Mouse (Mus musculus) forebrain, embryonic 12.5 days (tissue): ENCODE measurements around the gene Slc7a6os. TPM values are rescaled to one million over a fixed set of nuclear protein-coding genes. Genes with fewer than 3 reads are reported as not detected.

ENCODE experiments used
- ATAC-seq: fragments of 200-750 bp; cut with Nextera tagmentation; 2 replicates; pipeline ENCODE4 v1.8.0; 2017; ENCODE audit warnings: moderate TSS enrichment; ENCODE audit not compliant: low FRiP score
- H3K27ac ChIP-seq: fragments of 300-500 bp; sonication (generic); 2 replicates; pipeline ENCODE4 v1.5.1; 2016; ENCODE audit warnings: mild to moderate bottlenecking
- H3K27me3 ChIP-seq: fragments of 300-500 bp; sonication (generic); 2 replicates; pipeline ENCODE4 v1.6.1; 2016; ENCODE audit warnings: mild to moderate bottlenecking
- H3K36me3 ChIP-seq: fragments of 300-500 bp; sonication (generic); replicated peaks from 2 replicates; pipeline ENCODE4 v1.6.1; 2016; ENCODE audit warnings: mild to moderate bottlenecking
- H3K4me1 ChIP-seq: fragments of 300-500 bp; sonication (generic); 2 replicates; pipeline ENCODE4 v1.6.1; 2016
- H3K4me2 ChIP-seq: fragments of 300-500 bp; sonication (generic); 2 replicates; pipeline ENCODE4 v1.6.1; 2016; ENCODE audit warnings: mild to moderate bottlenecking, moderate library complexity
- H3K4me3 ChIP-seq: fragments of 300-500 bp; sonication (generic); replicated peaks from 2 replicates; pipeline ENCODE4 v1.5.1; 2016; ENCODE audit warnings: mild to moderate bottlenecking
- H3K9ac ChIP-seq: fragments of 300-500 bp; sonication (generic); 2 replicates; pipeline ENCODE4 v1.6.1; 2016; ENCODE audit warnings: mild to moderate bottlenecking
- H3K9me3 ChIP-seq: fragments of 300-500 bp; sonication (generic); 2 replicates; pipeline ENCODE4 v1.6.1; 2016
- WGBS: fragments of 180-500 bp; shearing (Covaris S2); methylation state at CpG from one replicate; pipeline ENCODE4 v1.1.7; 2016; 5-methylcytosine and 5-hydroxymethylcytosine counted together
- polyA plus RNA-seq: library from polyadenylated mRNA; unstranded; fragments of >200 nt; fragmentation: Nextera tagmentation; extraction: Ambion mirVana; gene quantifications from 2 replicates; pipeline ENCODE4 v1.2.1, GENCODE M21; 2016

The Slc7a6os gene
- polyA plus RNA-seq: 33.3 and 37.0 TPM in 2 replicates

GRCm38 (mm10) chr8:106210821-106211345, at the start of gene Slc7a6os, which contains the start of gene Prmt7:
Slc7a6os (minus strand) TSS chr8:106210935.
Prmt7 (plus strand) TSS chr8:106210936.
- H3K4me3 ChIP-seq: peak within 1 kb of the TSS; percentile 86
- 0% methylated on average over 52 of the region's 52 CpGs for WGBS
- no peaks in the 10 kb centered on the region for H3K9me3 ChIP-seq
- H3K4me1 ChIP-seq: peaks cover 15% of the 10 kb centered on the region
- H3K36me3 ChIP-seq: peaks cover 48% of the 10 kb centered on the region
- no peaks in the 10 kb centered on the region for H3K27me3 ChIP-seq
- peak; percentile 99 for ATAC-seq
- H3K27ac ChIP-seq: peak within 1 kb of the TSS; percentile 94
- peak within 1 kb of the TSS; percentile 93 for H3K9ac ChIP-seq
- H3K4me2 ChIP-seq: peak within 1 kb of the TSS; percentile 79

- no peaks in the 10 kb centered on the region for H3K9me3 ChIP-seq
- ATAC-seq: no peak
- no peak overlapping the region for H3K4me3 ChIP-seq
- H3K27me3 ChIP-seq: no peaks in the 10 kb centered on the region
- H3K27ac ChIP-seq: no peak overlapping the region
- peaks cover 7% of the 10 kb centered on the region for H3K4me1 ChIP-seq
- 91% methylated on average over 10 of the region's 10 CpGs for WGBS
- H3K4me2 ChIP-seq: no peak overlapping the region
- H3K36me3 ChIP-seq: peaks cover 53% of the 10 kb centered on the region
- no peak overlapping the region for H3K9ac ChIP-seq
These were observed 49.0 kb upstream of the Slc7a6os start for GRCm38 (mm10) chr8:106259579-106260255.

DNA sequence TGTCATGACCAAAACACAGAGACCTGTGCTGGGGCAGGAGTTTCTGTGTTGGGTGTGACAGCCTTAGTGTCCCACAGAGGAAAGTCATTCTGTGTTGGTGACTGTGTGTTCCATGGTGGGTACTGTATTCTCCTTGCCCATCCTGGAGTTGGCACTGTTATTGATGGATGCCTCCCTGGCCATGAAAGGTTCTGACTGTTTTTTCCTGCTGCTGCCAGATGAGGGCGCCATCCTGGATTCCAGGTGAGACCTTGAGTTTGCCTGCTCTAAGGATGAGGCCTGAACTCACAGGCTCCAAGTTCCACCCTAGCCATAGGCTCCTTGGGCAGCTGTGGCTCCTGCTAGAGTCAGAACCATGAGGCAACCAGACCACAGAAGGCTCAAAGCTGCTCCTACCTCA, 47.4 kb upstream of the Slc7a6os start:
- Histone ChIP-seq H3K4me2 (no peak overlapping the region), H3K9ac (no peak overlapping the region), H3K4me3 (no peak overlapping the region), H3K4me1 (no peaks in the 10 kb centered on the region), H3K27ac (no peak overlapping the region), H3K27me3 (no peaks in the 10 kb centered on the region), H3K9me3 (no peaks in the 10 kb centered on the region), H3K36me3 (peaks cover 62% of the 10 kb centered on the region)
- 11% methylated on average over 1 of the region's 1 CpGs for WGBS
- no peak for ATAC-seq

DNA sequence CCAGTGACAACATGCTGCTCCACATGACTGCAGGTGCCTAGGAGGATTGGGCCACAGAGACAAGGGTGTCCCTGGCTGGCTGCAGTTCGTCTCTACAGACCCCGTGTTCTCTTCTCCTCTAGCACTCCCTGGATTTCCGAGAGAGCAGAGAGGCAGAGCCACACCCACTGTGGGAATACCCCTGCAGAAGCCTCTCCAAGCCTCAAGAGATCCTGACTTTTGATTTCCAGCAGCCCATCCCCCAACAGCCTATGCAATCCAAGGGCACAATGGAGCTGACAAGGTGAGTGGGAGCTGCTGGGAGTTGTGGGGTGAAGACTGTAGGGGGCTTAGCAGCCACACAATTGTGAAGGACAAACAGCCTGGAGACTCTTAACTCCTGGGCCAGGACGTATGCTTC, 39.5 kb upstream of the Slc7a6os start:
- Histone ChIP-seq H3K9me3 (no peaks in the 10 kb centered on the region), H3K4me1 (0 out of 2 replicates have a peak, but pooled peaks cover 4% of the 10 kb centered on the region), H3K27ac (no peak overlapping the region), H3K9ac (no peak overlapping the region), H3K4me2 (no peak overlapping the region), H3K27me3 (no peaks in the 10 kb centered on the region), H3K36me3 (peaks cover 90% of the 10 kb centered on the region), H3K4me3 (no peak overlapping the region)
- 74% methylated on average over 4 of the region's 4 CpGs for WGBS
- no peak for ATAC-seq

- Histone ChIP-seq H3K4me1 (no peaks in the 10 kb centered on the region), H3K36me3 (peaks cover 70% of the 10 kb centered on the region), H3K4me2 (no peak overlapping the region), H3K9ac (no peak overlapping the region), H3K9me3 (no peaks in the 10 kb centered on the region), H3K27me3 (no peaks in the 10 kb centered on the region), H3K27ac (no peak overlapping the region), H3K4me3 (no peak overlapping the region)
- no peak for ATAC-seq
- 90% methylated on average over 5 of the region's 5 CpGs for WGBS
These were observed 26.4 kb upstream of the Slc7a6os start for GRCm38 (mm10) chr8:106237106-106237505.

DNA sequence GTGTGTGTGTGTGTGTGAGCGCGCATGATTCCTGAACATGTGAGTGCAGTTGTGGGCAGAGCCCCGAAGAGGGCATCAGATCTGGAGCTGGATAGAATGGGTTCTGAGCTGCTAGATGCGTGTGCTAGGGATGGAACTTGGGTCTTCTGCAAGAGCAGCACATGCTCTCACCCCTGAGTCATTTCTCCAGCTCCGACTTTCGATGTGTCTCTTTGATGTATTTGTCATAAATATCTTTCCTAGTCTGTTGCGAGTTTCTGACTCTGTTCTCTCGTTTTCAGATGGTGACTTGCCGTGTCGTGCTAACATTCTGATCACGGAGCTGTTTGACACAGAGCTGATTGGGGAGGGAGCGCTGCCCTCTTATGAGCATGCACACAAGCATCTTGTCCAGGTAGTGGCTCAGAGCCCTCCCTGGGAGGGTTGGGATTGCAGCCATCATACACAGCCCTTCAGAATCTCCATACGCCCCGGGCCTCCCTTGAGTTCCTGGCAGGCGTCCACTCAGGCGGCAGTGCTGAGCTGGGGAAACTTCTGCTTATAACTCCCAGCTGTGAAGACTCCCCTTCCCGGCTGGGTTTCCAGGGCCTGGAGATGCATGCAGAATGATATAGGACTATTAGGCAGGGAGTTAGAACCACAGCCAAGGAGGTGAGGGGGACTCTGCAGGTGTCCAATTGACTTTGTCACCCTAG, 24.0 kb upstream of the Slc7a6os start:
- H3K27me3 ChIP-seq: no peaks in the 10 kb centered on the region
- H3K4me2 ChIP-seq: no peak overlapping the region
- no peak overlapping the region for H3K4me3 ChIP-seq
- H3K9me3 ChIP-seq: no peaks in the 10 kb centered on the region
- H3K36me3 ChIP-seq: peaks cover 64% of the 10 kb centered on the region
- no peak for ATAC-seq
- no peak overlapping the region for H3K27ac ChIP-seq
- WGBS: 94% methylated on average over 17 of the region's 17 CpGs
- no peak overlapping the region for H3K9ac ChIP-seq
- no peaks in the 10 kb centered on the region for H3K4me1 ChIP-seq

GRCm38 (mm10) chr8:106232751-106233150, 22.0 kb upstream of the Slc7a6os start:
- Histone ChIP-seq H3K9me3 (no peaks in the 10 kb centered on the region), H3K9ac (no peak overlapping the region), H3K27me3 (no peaks in the 10 kb centered on the region), H3K36me3 (peaks cover 66% of the 10 kb centered on the region), H3K4me2 (no peak overlapping the region), H3K4me3 (no peak overlapping the region), H3K27ac (no peak overlapping the region), H3K4me1 (no peaks in the 10 kb centered on the region)
- no peak for ATAC-seq
- WGBS: 84% methylated on average over 3 of the region's 3 CpGs

DNA sequence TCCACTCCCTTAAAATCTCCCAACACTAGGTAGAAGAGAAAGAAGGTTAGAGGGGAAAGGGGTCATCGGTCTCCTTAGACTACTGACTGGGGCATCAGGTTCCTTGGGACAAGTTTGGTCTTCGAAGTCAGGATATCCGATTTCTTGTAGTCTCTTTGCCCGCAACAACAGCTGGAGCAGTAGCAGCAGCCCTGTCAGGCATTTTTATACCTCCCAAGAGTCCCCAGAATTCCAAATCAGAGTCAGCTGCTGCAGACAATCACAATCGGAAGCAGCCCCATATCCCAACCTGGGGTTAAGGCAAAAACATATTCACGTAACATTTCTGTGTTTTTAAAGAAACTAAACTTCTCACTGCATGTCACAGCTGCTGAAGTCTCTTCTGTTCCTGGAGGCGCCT, 20.8 kb upstream of the Slc7a6os start:
- WGBS: 92% methylated on average over 7 of the region's 7 CpGs

GRCm38 (mm10) chr8:106226589-106226988, 15.9 kb upstream of the Slc7a6os start:
- H3K27ac ChIP-seq: no peak overlapping the region
- WGBS: 47% methylated on average over 9 of the region's 9 CpGs
- H3K4me1 ChIP-seq: no peaks in the 10 kb centered on the region
- H3K4me2 ChIP-seq: no peak overlapping the region
- no peaks in the 10 kb centered on the region for H3K27me3 ChIP-seq
- no peak overlapping the region for H3K9ac ChIP-seq
- peaks cover 65% of the 10 kb centered on the region for H3K36me3 ChIP-seq
- no peak overlapping the region for H3K4me3 ChIP-seq
- H3K9me3 ChIP-seq: no peaks in the 10 kb centered on the region
- no peak for ATAC-seq

More for the DNA sequence above, 20.8 kb upstream of the Slc7a6os start:
- no peak overlapping the region for H3K27ac ChIP-seq
- peaks cover 62% of the 10 kb centered on the region for H3K36me3 ChIP-seq
- ATAC-seq: no peak
- H3K9me3 ChIP-seq: no peaks in the 10 kb centered on the region
- no peak overlapping the region for H3K9ac ChIP-seq
- no peak overlapping the region for H3K4me3 ChIP-seq
- H3K4me2 ChIP-seq: no peak overlapping the region
- no peaks in the 10 kb centered on the region for H3K27me3 ChIP-seq
- H3K4me1 ChIP-seq: no peaks in the 10 kb centered on the region

DNA sequence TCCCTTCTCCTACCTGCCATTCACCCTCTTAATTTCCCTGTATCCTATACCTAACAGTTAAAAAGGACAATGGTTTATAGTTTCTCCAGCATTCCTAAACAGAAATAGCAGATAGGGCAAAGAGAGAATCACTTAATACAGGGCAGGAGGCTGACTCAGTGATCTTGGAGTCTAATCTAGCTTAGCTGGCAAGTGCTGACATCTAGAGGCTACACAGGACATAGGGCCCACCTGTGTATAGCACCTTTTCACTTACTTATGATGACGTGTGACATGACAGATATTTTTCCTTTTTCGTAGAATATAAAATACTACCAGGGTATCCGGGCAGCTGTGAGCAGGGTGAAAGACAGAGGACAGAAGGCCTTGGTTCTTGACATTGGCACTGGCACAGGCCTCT, 8.9 kb upstream of the Slc7a6os start:
- 89% methylated on average over 3 of the region's 3 CpGs for WGBS
- Histone ChIP-seq H3K9ac (no peak overlapping the region), H3K9me3 (no peaks in the 10 kb centered on the region), H3K4me2 (no peak overlapping the region), H3K36me3 (peaks cover 76% of the 10 kb centered on the region), H3K27ac (no peak overlapping the region), H3K27me3 (no peaks in the 10 kb centered on the region), H3K4me1 (no peaks in the 10 kb centered on the region), H3K4me3 (no peak overlapping the region)
- no peak for ATAC-seq

GRCm38 (mm10) chr8:106213959-106214358, 3.2 kb upstream of the Slc7a6os start:
- Histone ChIP-seq H3K27ac (no peak overlapping the region), H3K4me1 (peaks cover 15% of the 10 kb centered on the region), H3K4me3 (no peak overlapping the region), H3K9me3 (no peaks in the 10 kb centered on the region), H3K27me3 (no peaks in the 10 kb centered on the region), H3K4me2 (no peak overlapping the region), H3K36me3 (peaks cover 56% of the 10 kb centered on the region), H3K9ac (no peak overlapping the region)
- 94% methylated on average over 3 of the region's 3 CpGs for WGBS
- no peak for ATAC-seq

DNA sequence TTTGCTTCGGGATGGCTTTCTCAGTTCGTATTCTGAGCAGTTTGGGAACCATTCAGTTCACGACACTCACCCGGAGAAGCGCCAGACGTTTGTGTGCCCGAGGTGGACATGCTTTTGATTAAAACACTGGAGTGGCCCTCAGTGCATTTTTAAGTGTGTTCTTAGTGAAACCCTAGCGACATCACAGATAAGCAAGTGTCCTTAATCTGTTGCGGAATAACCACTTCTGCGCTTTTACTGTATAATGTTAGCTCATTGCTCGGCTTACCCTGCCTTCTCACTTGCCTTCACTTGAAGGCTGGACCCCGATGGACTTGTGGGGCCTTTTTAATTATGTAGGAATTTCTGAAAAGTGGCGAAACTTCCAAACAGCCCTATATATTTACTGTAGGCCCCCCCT, 686 bp upstream of the Slc7a6os start:
- peak overlapping the region; percentile 94 for H3K27ac ChIP-seq
- peak overlapping the region; percentile 86 for H3K4me3 ChIP-seq
- H3K36me3 ChIP-seq: peaks cover 53% of the 10 kb centered on the region
- ATAC-seq: no peak
- peak overlapping the region; percentile 79 for H3K4me2 ChIP-seq
- 7% methylated on average over 13 of the region's 13 CpGs for WGBS
- peaks cover 15% of the 10 kb centered on the region for H3K4me1 ChIP-seq
- no peaks in the 10 kb centered on the region for H3K9me3 ChIP-seq
- H3K9ac ChIP-seq: peak overlapping the region; percentile 93
- no peaks in the 10 kb centered on the region for H3K27me3 ChIP-seq
